18 mouse cellular contexts compared by ENCODE assay signal in the genomic region with DNA sequence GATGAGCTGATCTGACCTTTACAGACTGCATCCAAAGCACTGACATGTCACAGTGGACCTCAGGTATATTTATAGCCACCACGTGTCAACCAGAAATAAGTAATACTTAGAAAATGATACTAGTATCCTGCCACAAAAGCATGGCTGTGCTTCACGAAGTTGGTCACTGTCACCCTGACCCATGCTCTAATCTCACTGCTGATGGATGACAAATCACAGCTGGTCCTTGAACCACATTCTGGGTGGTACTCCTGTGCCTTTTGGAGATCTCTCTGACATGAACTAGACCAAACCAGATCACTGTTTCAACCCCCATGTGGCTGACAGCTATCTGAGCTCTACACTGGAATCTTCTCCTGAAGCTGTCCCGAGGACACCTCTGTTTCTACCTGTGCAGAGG. TPM values are rescaled to one million over a fixed set of nuclear protein-coding genes. Genes with fewer than 3 reads are reported as not detected.
"Had no signal": no experiment of that assay in that cellular context is flagged by ENCODE, and none has a peak within 500 bp of the region (broad histone marks: within the 10 kb centered on the region; RNA-seq: fewer than 3 reads in every experiment).

No protein-coding gene starts in this region.

- H3K27ac ChIP-seq: midbrain, embryonic 12.5 days; neural tube, embryonic 12.5 days; stomach, embryonic 15.5 days; stomach, postnatal 0 days had no signal

- H3K9me3 ChIP-seq: midbrain, embryonic 12.5 days; neural tube, embryonic 12.5 days; stomach, embryonic 15.5 days had no signal

- DNase-seq: lung, adult 18-20 months; lung, embryonic 14.5 days; lung, postnatal 10 days; lung, postnatal 4 days; midbrain, embryonic 14.5 days; right cerebral cortex, postnatal 14 days; thymus, adult 18-20 months; thymus, postnatal 14 days; thymus, postnatal 36 days had no signal

- H3K9ac ChIP-seq: lung, embryonic 14.5 days; midbrain, embryonic 12.5 days; neural tube, embryonic 12.5 days; stomach, embryonic 15.5 days had no signal

- H3K4me2 ChIP-seq: lung, embryonic 14.5 days; midbrain, embryonic 12.5 days; neural tube, embryonic 12.5 days; stomach, embryonic 15.5 days had no signal

- ATAC-seq: midbrain, embryonic 16.5 days had no signal

- H3K4me3 ChIP-seq: midbrain, embryonic 12.5 days; neural tube, embryonic 12.5 days; stomach, embryonic 15.5 days had no signal

- H3K27me3 ChIP-seq: midbrain, embryonic 12.5 days; neural tube, embryonic 12.5 days; stomach, embryonic 15.5 days had no signal

- H3K4me1 ChIP-seq: midbrain, embryonic 12.5 days; neural tube, embryonic 12.5 days; stomach, embryonic 15.5 days had no signal

- H3K36me3 ChIP-seq: stomach, embryonic 15.5 days had no signal

RNA-seq across cellular contexts. Expression of a gene that starts 27.5 kb away (rescaled TPM):
- total RNA-seq: megakaryocyte, adult 5-6 weeks; megakaryocyte-erythroid progenitor cell, adult 5-6 weeks had no signal
- polyA plus RNA-seq: liver, embryonic 16.5 days; lung, embryonic 14.5 days; spleen, adult 2 months had no signal
